ENCODE assay signal across 13 mouse cellular contexts in genomic region chr8:120118847-120119246, GRCm38 (mm10). TPM values are rescaled to one million over a fixed set of nuclear protein-coding genes. Genes with fewer than 3 reads are reported as not detected.
"Had no signal": no experiment of that assay in that cellular context is flagged by ENCODE, and none has a peak within 500 bp of the region (broad histone marks: within the 10 kb centered on the region; RNA-seq: fewer than 3 reads in every experiment).

No protein-coding gene starts in this region.

- H3K27ac ChIP-seq: limb, embryonic 12.5 days; liver, embryonic 13.5 days; lung, embryonic 15.5 days had no signal

- H3K9ac ChIP-seq: limb, embryonic 12.5 days; liver, embryonic 13.5 days; liver, postnatal 0 days; lung, embryonic 15.5 days; midbrain, embryonic 12.5 days had no signal

- H3K4me2 ChIP-seq: limb, embryonic 12.5 days; liver, embryonic 13.5 days; lung, embryonic 15.5 days; midbrain, embryonic 12.5 days had no signal

- H3K36me3 ChIP-seq: limb, embryonic 12.5 days; liver, embryonic 13.5 days; lung, embryonic 15.5 days; midbrain, embryonic 12.5 days had no signal

- H3K9me3 ChIP-seq: limb, embryonic 12.5 days; liver, embryonic 13.5 days; lung, embryonic 15.5 days; midbrain, embryonic 12.5 days had no signal

- H3K4me3 ChIP-seq: limb, embryonic 12.5 days; liver, embryonic 13.5 days; lung, embryonic 15.5 days; midbrain, embryonic 12.5 days had no signal

- DNase-seq: liver; liver, embryonic 13.5 days; liver, postnatal 0 days; lung, postnatal 14 days; retina, postnatal 1 day; spleen, adult 18-20 months; thymus, adult 18-20 months; thymus, postnatal 14 days had no signal

- ATAC-seq: liver, postnatal 0 days; midbrain, embryonic 16.5 days had no signal

RNA-seq across cellular contexts. Expression of gene Fam92b, which starts 58.4 kb away (rescaled TPM):
- total RNA-seq: megakaryocyte-erythroid progenitor cell, adult 5-6 weeks had no signal
- polyA plus RNA-seq: limb, embryonic 12.5 days; liver, embryonic 13.5 days; liver, postnatal 0 days had no signal
